Mouse (Mus musculus): ENCODE data around the gene Slc6a14. TPM values are rescaled to one million over a fixed set of nuclear protein-coding genes. Genes with fewer than 3 reads are reported as not detected.

The Slc6a14 gene
- polyA plus RNA-seq, 2 experiments, result 0.24 to 1.4 TPM

- Histone ChIP-seq H3K4me2 (replicated peaks; ENCODE audit: low read depth, low read length, severe bottlenecking) (no peak overlapping the region), H3K27ac (replicated peaks; ENCODE audit: low read depth, low read length) (no peak overlapping the region), H3K9ac (ENCODE audit: low read depth, low read length, severe bottlenecking) (no peak overlapping the region), H3K27me3 (ENCODE audit: control insufficient read depth, insufficient read depth, low read length) (no peaks in the 10 kb centered on the region), H3K9me3 (ENCODE audit: control insufficient read depth, low read length) (no peaks in the 10 kb centered on the region), H3K4me1 (ENCODE audit: control insufficient read depth, insufficient read depth, low read length) (no peaks in the 10 kb centered on the region), H3K36me3 (ENCODE audit: control insufficient read depth, insufficient read depth, low read length) (no peaks in the 10 kb centered on the region), H3K4me3 (replicated peaks; ENCODE audit: low read length) (no peak overlapping the region)
- WGBS, result 63% methylated on average over 5 of the region's 5 CpGs
- ATAC-seq (ENCODE audit: low FRiP score, low read depth) (no peak), DNase-seq (ENCODE audit: low spot score) (no peak)
- TF ChIP-seq POLR2A (IDR thresholded peaks at IDR 0.05; ENCODE audit: borderline replicate concordance, extremely low read depth, insufficient read depth, insufficient read length), result no peak
Measured at GRCm38 (mm10) chrX:21715293-21715692, 597 bp downstream of the Slc6a14 start.

GRCm38 (mm10) chrX:21716885-21717284 is 2.2 kb downstream of the Slc6a14 start:
- Histone ChIP-seq H3K9me3 (ENCODE audit: control insufficient read depth, low read length) (no peaks in the 10 kb centered on the region), H3K9ac (ENCODE audit: low read depth, low read length, severe bottlenecking) (no peak overlapping the region), H3K27ac (replicated peaks; ENCODE audit: low read depth, low read length) (no peak overlapping the region), H3K4me1 (ENCODE audit: control insufficient read depth, insufficient read depth, low read length) (no peaks in the 10 kb centered on the region), H3K4me3 (replicated peaks; ENCODE audit: low read length) (no peak overlapping the region), H3K36me3 (ENCODE audit: control insufficient read depth, insufficient read depth, low read length) (no peaks in the 10 kb centered on the region), H3K4me2 (replicated peaks; ENCODE audit: low read depth, low read length, severe bottlenecking) (no peak overlapping the region), H3K27me3 (ENCODE audit: control insufficient read depth, insufficient read depth, low read length) (no peaks in the 10 kb centered on the region)
- no peak for ATAC-seq (ENCODE audit: low FRiP score, low read depth)
- no peak for DNase-seq (ENCODE audit: low spot score)
- no peak for TF ChIP-seq POLR2A (IDR thresholded peaks at IDR 0.05; ENCODE audit: borderline replicate concordance, extremely low read depth, insufficient read depth, insufficient read length)
- 92% methylated on average over 2 of the region's 2 CpGs for WGBS

GRCm38 (mm10) chrX:21744997-21745396 is 30.3 kb downstream of the Slc6a14 start, which contains the start of gene Gm28269:
Gene Gm28269 (minus strand): TSS chrX:21745097.
- Histone ChIP-seq H3K36me3 (ENCODE audit: control insufficient read depth, insufficient read depth, low read length) (no peaks in the 10 kb centered on the region), H3K27me3 (ENCODE audit: control insufficient read depth, insufficient read depth, low read length) (no peaks in the 10 kb centered on the region), H3K9ac (ENCODE audit: low read depth, low read length, severe bottlenecking) (no peak within 1 kb of the TSS), H3K27ac (replicated peaks; ENCODE audit: low read depth, low read length) (no peak within 1 kb of the TSS), H3K4me2 (replicated peaks; ENCODE audit: low read depth, low read length, severe bottlenecking) (no peak within 1 kb of the TSS), H3K4me1 (ENCODE audit: control insufficient read depth, insufficient read depth, low read length) (no peaks in the 10 kb centered on the region), H3K4me3 (replicated peaks; ENCODE audit: low read length) (no peak within 1 kb of the TSS), H3K9me3 (ENCODE audit: control insufficient read depth, low read length) (no peaks in the 10 kb centered on the region)
- ATAC-seq (ENCODE audit: low FRiP score, low read depth) (no peak), DNase-seq (ENCODE audit: low spot score) (no peak)
- no peak for TF ChIP-seq POLR2A (IDR thresholded peaks at IDR 0.05; ENCODE audit: borderline replicate concordance, extremely low read depth, insufficient read depth, insufficient read length)

Other genes starting within 250 kb of the Slc6a14 start
- gene Agtr2, start 230.4 kb upstream of the Slc6a14 start, polyA plus RNA-seq (2012; rRNA removed), result 179 and 199 TPM in 2 replicates
- 243 and 287 TPM in 2 replicates for gene Agtr2, start 230.4 kb upstream of the Slc6a14 start, polyA plus RNA-seq (2014; fragmentation: Nextera tagmentation; extraction: Ambion mirVana)
- gene Gm28269, start 30.2 kb downstream of the Slc6a14 start, polyA plus RNA-seq (2012; rRNA removed), result not detected in 2 replicates
- not detected in 2 replicates for gene Gm28269, start 30.2 kb downstream of the Slc6a14 start, polyA plus RNA-seq (2014; fragmentation: Nextera tagmentation; extraction: Ambion mirVana)

Measured in limb, embryonic 14.5 days (tissue).